Mouse (Mus musculus) heart, embryonic 15.5 days (tissue): Measurements from ENCODE around the gene Agr3. TPM values are rescaled to one million over a fixed set of nuclear protein-coding genes. Genes with fewer than 3 reads are reported as not detected.

ENCODE experiments used
- ATAC-seq: fragments of 200-750 bp; cut with Nextera tagmentation; replicated peaks from 2 replicates; pipeline ENCODE4 v1.8.0; 2017; ENCODE audit warnings: low read depth, moderate TSS enrichment; ENCODE audit not compliant: insufficient number of reproducible peaks, insufficient read depth, low FRiP score
- H3K27ac ChIP-seq: fragments of 300-500 bp; sonication (generic); 2 replicates; pipeline ENCODE4 v1.5.1; 2015; ENCODE audit warnings: mild to moderate bottlenecking, inconsistent platforms
- H3K27me3 ChIP-seq: fragments of 300-500 bp; sonication (generic); 2 replicates; pipeline ENCODE4 v1.6.1; 2015; ENCODE audit warnings: inconsistent platforms
- H3K36me3 ChIP-seq: fragments of 300-500 bp; sonication (generic); 2 replicates; pipeline ENCODE4 v1.6.1; 2015; ENCODE audit warnings: mild to moderate bottlenecking, inconsistent platforms
- H3K4me1 ChIP-seq: fragments of 300-500 bp; sonication (generic); replicated peaks from 2 replicates; pipeline ENCODE4 v1.6.1; 2015; ENCODE audit warnings: inconsistent platforms
- H3K4me2 ChIP-seq: fragments of 300-500 bp; sonication (generic); 2 replicates; pipeline ENCODE4 v1.6.1; 2015; ENCODE audit warnings: inconsistent platforms, mild to moderate bottlenecking, moderate library complexity
- H3K4me3 ChIP-seq: fragments of 300-500 bp; sonication (generic); 2 replicates; pipeline ENCODE4 v1.5.1; 2015; ENCODE audit warnings: mild to moderate bottlenecking, inconsistent platforms
- H3K9ac ChIP-seq: fragments of 300-500 bp; sonication (generic); 2 replicates; pipeline ENCODE4 v1.6.1; 2015; ENCODE audit warnings: mild to moderate bottlenecking, inconsistent platforms
- H3K9me3 ChIP-seq: fragments of 300-500 bp; sonication (generic); replicated peaks from 2 replicates; pipeline ENCODE4 v1.6.1; 2016; ENCODE audit warnings: inconsistent platforms
- WGBS: fragments of 180-500 bp; shearing (Covaris S2); methylation state at CpG from one replicate; pipeline ENCODE4 v1.1.7; 2015; ENCODE audit warnings: mixed read lengths; 5-methylcytosine and 5-hydroxymethylcytosine counted together
- polyA plus RNA-seq: library from polyadenylated mRNA; unstranded; fragments of >200 nt; fragmentation: Nextera tagmentation; extraction: Ambion mirVana; gene quantifications from 2 replicates; pipeline ENCODE4 v1.2.1, GENCODE M21; 2015

The Agr3 gene
- polyA plus RNA-seq, 1 experiment from 2014 or later: not detected

DNA sequence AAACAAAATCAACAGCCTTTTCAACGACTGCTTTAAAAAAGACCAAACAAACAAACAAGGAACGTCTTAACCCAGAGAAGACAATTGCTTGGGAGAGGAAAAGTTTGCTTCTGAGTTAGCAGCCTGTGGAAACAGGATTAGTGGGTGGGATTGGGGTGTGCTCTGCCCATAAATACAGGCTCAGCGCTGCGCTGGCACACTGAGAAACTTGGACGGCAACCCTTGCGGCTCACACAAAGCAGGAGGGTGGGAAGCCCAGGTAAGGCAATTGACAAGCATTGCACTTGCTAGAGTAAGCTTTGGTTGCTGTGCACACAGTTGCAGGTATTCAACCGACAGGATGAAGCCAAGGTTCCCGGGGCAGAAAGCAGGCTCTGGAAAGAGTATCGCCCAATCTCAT is 67.3 kb downstream of the Agr3 start, which contains the start of gene Agr2:
Gene Agr2 (plus strand): TSS at position 197 of the 400 bp plus-strand sequence.
- no peaks in the 10 kb centered on the region for H3K4me1 ChIP-seq

DNA sequence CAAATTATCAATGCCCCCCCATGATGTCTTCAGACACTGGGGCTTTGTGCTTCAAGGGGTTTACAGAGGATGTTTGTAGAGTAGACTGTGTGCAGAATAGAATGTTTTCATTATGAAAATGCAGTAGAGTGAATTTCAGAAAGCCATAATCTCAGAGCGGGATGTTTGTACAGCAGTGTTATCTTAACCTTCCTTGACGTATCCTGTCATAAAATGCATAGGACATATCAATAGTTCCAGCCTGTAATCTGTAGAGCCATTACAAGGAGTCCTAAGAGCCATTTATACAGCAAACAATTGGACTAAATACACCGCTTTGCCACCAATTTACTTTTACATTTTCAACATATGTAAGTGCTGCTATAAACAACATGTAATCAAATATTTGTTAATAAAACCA is 68.2 kb downstream of the Agr3 start:
- no peak overlapping the region for H3K4me2 ChIP-seq

More for the DNA sequence above, 67.3 kb downstream of the Agr3 start, which contains the start of gene Agr2:
- Histone ChIP-seq H3K9me3 (no peaks in the 10 kb centered on the region), H3K4me3 (no peak within 1 kb of the TSS), H3K36me3 (no peaks in the 10 kb centered on the region), H3K27me3 (no peaks in the 10 kb centered on the region), H3K9ac (no peak within 1 kb of the TSS), H3K27ac (no peak within 1 kb of the TSS), H3K4me2 (no peak within 1 kb of the TSS)
- no peak for ATAC-seq
- 67% methylated on average over 9 of the region's 9 CpGs for WGBS

GRCm38 (mm10) chr12:35994098-35994497 is 68.7 kb downstream of the Agr3 start:
- Histone ChIP-seq H3K4me2 (no peak overlapping the region), H3K9ac (no peak overlapping the region), H3K36me3 (no peaks in the 10 kb centered on the region), H3K27me3 (no peaks in the 10 kb centered on the region), H3K27ac (no peak overlapping the region), H3K9me3 (no peaks in the 10 kb centered on the region), H3K4me3 (no peak overlapping the region), H3K4me1 (no peaks in the 10 kb centered on the region)
- ATAC-seq: no peak

More for the DNA sequence above, 68.2 kb downstream of the Agr3 start:
- Histone ChIP-seq H3K9me3 (no peaks in the 10 kb centered on the region), H3K4me1 (no peaks in the 10 kb centered on the region), H3K9ac (no peak overlapping the region), H3K36me3 (no peaks in the 10 kb centered on the region), H3K27ac (no peak overlapping the region), H3K4me3 (no peak overlapping the region), H3K27me3 (no peaks in the 10 kb centered on the region)
- ATAC-seq: no peak
- WGBS: 58% methylated on average over 3 of the region's 3 CpGs

- Histone ChIP-seq H3K4me1 (no peaks in the 10 kb centered on the region), H3K9me3 (no peaks in the 10 kb centered on the region), H3K9ac (no peak overlapping the region), H3K36me3 (no peaks in the 10 kb centered on the region), H3K27me3 (no peaks in the 10 kb centered on the region), H3K4me2 (no peak overlapping the region), H3K4me3 (no peak overlapping the region), H3K27ac (no peak overlapping the region)
- 0 out of 2 replicates have a peak, but pooled peaks have one; percentile 31 for ATAC-seq
- 26% methylated on average over 5 of the region's 5 CpGs for WGBS
Measured at GRCm38 (mm10) chr12:35995799-35996198, 70.4 kb downstream of the Agr3 start.

Other genes starting within 250 kb of the Agr3 start
- 1.2 and 2.2 TPM in 2 replicates for gene Agr2, start 67.3 kb downstream of the Agr3 start, polyA plus RNA-seq
- gene Tspan13, start 116.9 kb downstream of the Agr3 start, polyA plus RNA-seq: 57.9 and 65.1 TPM in 2 replicates
- gene Ankmy2, start 231.5 kb downstream of the Agr3 start, polyA plus RNA-seq: 26.7 and 27.0 TPM in 2 replicates
- 186 and 205 TPM in 2 replicates for gene Bzw2, start 232.5 kb downstream of the Agr3 start, polyA plus RNA-seq